Mouse (Mus musculus) ovary, adult 18-20 months (tissue): ENCODE measurements around the gene Zbtb38.

Source experiments
- DNase-seq: peaks from one replicate; pipeline ENCODE4 v3.0.0; 2022; ENCODE audit warnings: low spot score, mixed read lengths

Gene Zbtb38

GRCm38 (mm10) chr9:96752603-96753114 lies at the start of gene Zbtb38:
Gene Zbtb38 (minus strand): TSS chr9:96752831.
- DNase-seq: peak; percentile 61

- DNase-seq: no peak
Measured at GRCm38 (mm10) chr9:96800131-96800825, 47.6 kb upstream of the Zbtb38 start.

- no peak for DNase-seq
Measured at GRCm38 (mm10) chr9:96797311-96797710, 44.7 kb upstream of the Zbtb38 start.

GRCm38 (mm10) chr9:96795399-96795928 lies 42.8 kb upstream of the Zbtb38 start:
- DNase-seq: no peak

- no peak for DNase-seq
Measured at GRCm38 (mm10) chr9:96794601-96795000, 42.0 kb upstream of the Zbtb38 start.

GRCm38 (mm10) chr9:96792543-96792942 lies 39.9 kb upstream of the Zbtb38 start:
- no peak for DNase-seq

GRCm38 (mm10) chr9:96790389-96791007 lies 37.9 kb upstream of the Zbtb38 start:
- DNase-seq: no peak

- no peak for DNase-seq
Measured at GRCm38 (mm10) chr9:96789906-96790305, 37.3 kb upstream of the Zbtb38 start.

- DNase-seq: no peak
Measured at GRCm38 (mm10) chr9:96787797-96788196, 35.2 kb upstream of the Zbtb38 start.

GRCm38 (mm10) chr9:96785871-96786342 lies 33.3 kb upstream of the Zbtb38 start:
- DNase-seq: no peak

GRCm38 (mm10) chr9:96785187-96785586 lies 32.6 kb upstream of the Zbtb38 start:
- DNase-seq: no peak

GRCm38 (mm10) chr9:96783667-96784066 lies 31.0 kb upstream of the Zbtb38 start:
- peak; percentile 12 for DNase-seq

- peak; percentile 84 for DNase-seq
Measured at GRCm38 (mm10) chr9:96783258-96783657, 30.6 kb upstream of the Zbtb38 start.

- peak; percentile 23 for DNase-seq
Measured at GRCm38 (mm10) chr9:96782062-96782461, 29.4 kb upstream of the Zbtb38 start.

- no peak for DNase-seq
Measured at GRCm38 (mm10) chr9:96773146-96773545, 20.5 kb upstream of the Zbtb38 start.

GRCm38 (mm10) chr9:96770443-96770842 lies 17.8 kb upstream of the Zbtb38 start:
- no peak for DNase-seq

GRCm38 (mm10) chr9:96769651-96770050 lies 17.0 kb upstream of the Zbtb38 start:
- DNase-seq: no peak

GRCm38 (mm10) chr9:96767874-96768273 lies 15.2 kb upstream of the Zbtb38 start:
- DNase-seq: no peak

GRCm38 (mm10) chr9:96766078-96766477 lies 13.4 kb upstream of the Zbtb38 start:
- DNase-seq: no peak

- no peak for DNase-seq
Measured at GRCm38 (mm10) chr9:96765410-96765809, 12.8 kb upstream of the Zbtb38 start.

- no peak for DNase-seq
Measured at GRCm38 (mm10) chr9:96763847-96764631, 11.4 kb upstream of the Zbtb38 start.

- no peak for DNase-seq
Measured at GRCm38 (mm10) chr9:96763025-96763424, 10.4 kb upstream of the Zbtb38 start.
